Mouse (Mus musculus) midbrain, postnatal 0 days (tissue): ENCODE measurements around the gene Synj1. TPM values are rescaled to one million over a fixed set of nuclear protein-coding genes. Genes with fewer than 3 reads are reported as not detected.

Experiments used
- ATAC-seq: fragments of 200-750 bp; cut with Nextera tagmentation; 2 replicates; pipeline ENCODE4 v1.8.0; 2017; ENCODE audit warnings: moderate number of reproducible peaks, mild to moderate bottlenecking, moderate TSS enrichment, moderate library complexity; ENCODE audit not compliant: low FRiP score
- DNase-seq: peaks from one replicate; pipeline ENCODE4 v3.0.0-alpha.2; 2015; ENCODE audit warnings: low spot score
- H3K27ac ChIP-seq: fragments of 300-500 bp; sonication (generic); 2 replicates; pipeline ENCODE4 v1.5.1; 2014; ENCODE audit warnings: low read depth, mild to moderate bottlenecking, low read length, mixed read lengths
- H3K27me3 ChIP-seq: fragments of 300-500 bp; sonication (generic); 2 replicates; pipeline ENCODE4 v1.6.1; 2014; ENCODE audit warnings: low read length, control low read depth, mixed read lengths; ENCODE audit not compliant: insufficient read depth
- H3K36me3 ChIP-seq: fragments of 300-500 bp; sonication (generic); 2 replicates; pipeline ENCODE4 v1.6.1; 2014; ENCODE audit warnings: low read length, control low read depth, mixed read lengths; ENCODE audit not compliant: insufficient read depth
- H3K4me1 ChIP-seq: fragments of 300-500 bp; sonication (generic); 2 replicates; pipeline ENCODE4 v1.6.1; 2014; ENCODE audit warnings: mild to moderate bottlenecking, control low read depth, antibody characterized with exemption, low read length, mixed read lengths; ENCODE audit not compliant: insufficient read depth
- H3K4me2 ChIP-seq: fragments of 300-500 bp; sonication (generic); 2 replicates; pipeline ENCODE4 v1.6.1; 2014; ENCODE audit warnings: low read depth, mild to moderate bottlenecking, low read length, mixed read lengths; ENCODE audit not compliant: poor library complexity, severe bottlenecking
- H3K4me3 ChIP-seq: fragments of 300-500 bp; sonication (generic); 2 replicates; pipeline ENCODE4 v1.5.1; 2014; ENCODE audit warnings: low read depth, mild to moderate bottlenecking, low read length, moderate library complexity
- H3K9ac ChIP-seq: fragments of 300-500 bp; sonication (generic); replicated peaks from 2 replicates; pipeline ENCODE4 v1.6.1; 2014; ENCODE audit warnings: mild to moderate bottlenecking, low read length, moderate library complexity, mixed read lengths; ENCODE audit not compliant: poor library complexity, severe bottlenecking
- H3K9me3 ChIP-seq: fragments of 300-500 bp; sonication (generic); 2 replicates; pipeline ENCODE4 v1.6.1; 2016; ENCODE audit warnings: low read length, control low read depth
- CTCF ChIP-seq: IDR thresholded peaks from 2 replicates; pipeline ENCODE4 v1.5.1; 2016; ENCODE audit warnings: antibody characterized with exemption, mild to moderate bottlenecking
- WGBS: fragments of 180-500 bp; shearing (Covaris S2); extraction: QIAGEN DNeasy Blood & Tissue Kit; methylation state at CpG from one replicate; pipeline ENCODE4 v1.1.7; 2014; 5-methylcytosine and 5-hydroxymethylcytosine counted together
- polyA plus RNA-seq: library from polyadenylated mRNA; unstranded; fragments of >200 nt; fragmentation: Nextera tagmentation; extraction: Ambion mirVana; gene quantifications from 2 replicates; pipeline ENCODE4 v1.2.1, GENCODE M21; 2015
- total RNA-seq: library from RNA; depleted of rRNA; stranded (reverse); fragments of >200 nt; gene quantifications from 2 replicates; pipeline ENCODE4 v1.2.3, GENCODE M21; 2014

Synj1 gene
- total and polyA plus RNA-seq, 2 experiments from 2014 or later, result 55.4 to 66.4 TPM

- Histone ChIP-seq H3K4me3 (no peak overlapping the region), H3K4me2 (no peak overlapping the region), H3K4me1 (no peaks in the 10 kb centered on the region), H3K27me3 (no peaks in the 10 kb centered on the region), H3K36me3 (0 out of 2 replicates have a peak, but pooled peaks cover 4% of the 10 kb centered on the region), H3K9ac (no peak overlapping the region), H3K27ac (no peak overlapping the region), H3K9me3 (no peaks in the 10 kb centered on the region)
- ATAC-seq (no peak), DNase-seq (no peak)
- 87% methylated on average over 2 of the region's 2 CpGs for WGBS
- no peak for TF ChIP-seq CTCF
Observed at GRCm38 (mm10) chr16:91001098-91001497, 10.0 kb downstream of the Synj1 start.

DNA sequence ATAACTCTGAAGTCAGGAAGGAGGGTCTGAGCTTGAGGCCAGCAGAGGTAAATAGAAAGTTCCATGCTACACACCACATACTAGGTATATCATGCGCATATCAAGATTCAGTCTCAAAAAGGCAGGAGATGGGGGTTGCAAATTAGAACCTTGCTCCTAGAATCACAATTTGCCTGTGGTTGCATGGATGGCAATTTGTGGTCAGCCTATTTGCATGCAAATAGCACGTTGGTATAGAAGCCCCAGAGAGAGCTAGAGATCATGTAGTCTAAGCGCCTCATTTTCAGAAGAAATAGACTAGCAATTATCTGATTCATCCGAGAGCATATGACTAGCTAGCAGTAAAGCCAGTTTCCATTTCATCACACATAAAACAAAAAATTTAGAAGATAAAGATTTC is 11.3 kb downstream of the Synj1 start:
- DNase-seq, result no peak
- 43% methylated on average over 4 of the region's 4 CpGs for WGBS
- H3K9ac ChIP-seq, result no peak overlapping the region
- TF ChIP-seq CTCF, result no peak
- H3K9me3 ChIP-seq, result no peaks in the 10 kb centered on the region
- H3K4me1 ChIP-seq, result no peaks in the 10 kb centered on the region
- no peak overlapping the region for H3K27ac ChIP-seq
- H3K27me3 ChIP-seq, result no peaks in the 10 kb centered on the region
- no peak overlapping the region for H3K4me3 ChIP-seq
- no peak overlapping the region for H3K4me2 ChIP-seq
- no peak for ATAC-seq
- no peaks in the 10 kb centered on the region for H3K36me3 ChIP-seq

GRCm38 (mm10) chr16:90997822-90998221 is 13.3 kb downstream of the Synj1 start:
- Histone ChIP-seq H3K27me3 (no peaks in the 10 kb centered on the region), H3K9me3 (no peaks in the 10 kb centered on the region), H3K4me2 (no peak overlapping the region), H3K4me3 (no peak overlapping the region), H3K4me1 (no peaks in the 10 kb centered on the region), H3K9ac (no peak overlapping the region), H3K27ac (no peak overlapping the region), H3K36me3 (0 out of 2 replicates have a peak, but pooled peaks cover 3% of the 10 kb centered on the region)
- TF ChIP-seq CTCF, result no peak
- no peak for ATAC-seq
- WGBS, result 92% methylated on average over 3 of the region's 3 CpGs
- no peak for DNase-seq

DNA sequence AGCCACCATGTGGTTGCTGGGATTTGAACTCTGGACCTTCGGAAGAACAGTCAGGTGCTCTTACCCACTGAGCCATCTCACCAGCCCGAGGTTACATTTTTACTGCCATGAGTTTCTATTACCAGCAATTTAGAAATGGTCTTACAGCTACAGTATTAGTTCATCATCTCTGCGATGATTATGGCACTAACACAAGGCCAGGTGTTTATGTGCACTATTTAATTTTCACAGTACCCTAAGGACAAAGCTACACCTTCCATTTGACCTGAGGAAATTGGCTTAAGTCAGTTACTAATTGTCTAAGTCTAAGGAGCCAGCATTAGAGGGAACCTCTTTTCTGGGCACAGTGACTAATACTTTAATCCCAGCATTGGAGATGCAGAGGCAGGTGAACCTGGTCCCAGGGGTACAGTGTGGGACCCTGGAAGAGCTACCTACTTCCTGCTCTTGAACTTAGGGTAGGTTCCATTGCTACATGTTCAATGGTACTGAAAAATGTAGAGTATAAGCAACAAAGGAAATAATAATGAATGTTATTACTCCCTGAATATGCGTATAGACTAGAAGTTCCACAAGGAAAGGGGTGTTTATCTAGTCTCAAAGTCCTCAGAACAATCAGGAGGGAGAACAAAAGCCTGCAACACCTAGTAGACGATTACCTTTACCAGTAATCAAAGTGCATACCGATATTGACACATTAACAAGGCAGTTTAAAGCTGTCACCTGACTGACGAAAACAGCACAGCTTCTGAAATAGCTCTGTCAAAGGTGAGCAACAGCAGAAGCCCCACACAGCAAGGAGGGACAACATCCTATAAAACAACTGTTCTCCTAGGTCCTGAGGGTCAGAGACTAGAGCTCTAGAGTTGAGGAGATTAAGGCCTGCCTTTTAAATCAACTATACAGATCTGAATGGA is 14.5 kb downstream of the Synj1 start:
- Histone ChIP-seq H3K9ac (no peak overlapping the region), H3K27me3 (no peaks in the 10 kb centered on the region), H3K27ac (no peak overlapping the region), H3K4me2 (no peak overlapping the region), H3K4me1 (no peaks in the 10 kb centered on the region), H3K9me3 (no peaks in the 10 kb centered on the region), H3K36me3 (peaks cover 3% of the 10 kb centered on the region; the same call in 1 of the 2 replicates), H3K4me3 (no peak overlapping the region)
- DNase-seq (no peak), ATAC-seq (no peak)
- WGBS, result 93% methylated on average over 7 of the region's 7 CpGs
- no peak for TF ChIP-seq CTCF

DNA sequence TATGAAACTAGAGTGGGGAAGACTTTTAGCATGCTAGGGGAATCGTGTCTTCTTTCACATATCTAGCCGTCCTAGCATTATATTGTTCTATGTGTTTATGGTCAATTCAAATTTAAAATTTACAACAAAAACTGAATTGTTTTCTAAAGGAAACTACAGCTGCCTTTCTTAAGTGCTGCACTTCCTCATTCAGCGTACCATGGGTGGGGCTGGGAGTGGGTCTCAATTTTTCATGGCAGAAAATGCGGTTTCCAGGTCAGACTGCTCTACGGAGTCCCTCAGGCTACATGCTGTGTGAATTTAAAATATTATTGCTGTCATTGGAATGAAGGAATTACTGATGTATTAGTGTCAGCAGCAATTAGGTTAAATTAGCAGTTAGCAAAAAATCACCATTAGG is 15.6 kb downstream of the Synj1 start:
- WGBS, result 76% methylated on average over 5 of the region's 5 CpGs
- Histone ChIP-seq H3K4me2 (no peak overlapping the region), H3K9me3 (no peaks in the 10 kb centered on the region), H3K9ac (no peak overlapping the region), H3K4me3 (no peak overlapping the region), H3K4me1 (no peaks in the 10 kb centered on the region), H3K36me3 (peaks cover 13% of the 10 kb centered on the region), H3K27ac (no peak overlapping the region), H3K27me3 (no peaks in the 10 kb centered on the region)
- DNase-seq, result no peak
- no peak for ATAC-seq
- no peak for TF ChIP-seq CTCF

DNA sequence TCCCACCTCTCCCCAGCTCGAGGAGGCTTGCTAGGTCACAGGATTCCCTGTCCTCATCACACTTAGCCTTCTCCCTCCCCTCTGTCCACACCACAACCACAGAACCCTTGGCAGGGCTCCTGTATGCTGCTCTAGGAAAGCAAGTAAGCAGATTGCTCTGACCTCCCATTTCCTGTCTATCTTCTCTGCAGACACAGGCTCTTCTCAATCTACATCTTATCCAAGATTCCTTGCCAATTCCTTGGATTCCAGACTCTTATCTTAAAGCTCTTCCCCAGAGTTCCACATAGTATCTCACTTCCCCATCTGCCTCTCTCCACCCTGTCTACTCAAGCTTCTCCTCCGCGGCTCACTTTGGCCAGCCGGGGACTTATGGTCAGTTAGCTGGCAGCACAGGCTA is 16.1 kb downstream of the Synj1 start:
- DNase-seq (no peak), ATAC-seq (no peak)
- H3K9me3 ChIP-seq, result no peaks in the 10 kb centered on the region
- no peak overlapping the region for H3K4me3 ChIP-seq
- peaks cover 18% of the 10 kb centered on the region for H3K36me3 ChIP-seq
- no peak overlapping the region for H3K27ac ChIP-seq
- H3K27me3 ChIP-seq, result no peaks in the 10 kb centered on the region
- H3K4me1 ChIP-seq, result no peaks in the 10 kb centered on the region
- no peak overlapping the region for H3K4me2 ChIP-seq
- H3K9ac ChIP-seq, result no peak overlapping the region
- WGBS, result 82% methylated on average over 4 of the region's 4 CpGs
- no peak for TF ChIP-seq CTCF
